Mouse (Mus musculus) lung, postnatal 4 days (tissue): ENCODE measurements around the gene Cbx1.

ENCODE experiments used
- DNase-seq, 2 experiments: peaks; one replicate each; pipeline ENCODE4 v3.0.0; 2021

The Cbx1 gene

GRCm38 (mm10) chr11:96816979-96817378 is 28.1 kb downstream of the Cbx1 start:
- DNase-seq: no peak

GRCm38 (mm10) chr11:96818128-96818710 is 29.3 kb downstream of the Cbx1 start:
- DNase-seq: no peak

GRCm38 (mm10) chr11:96821956-96822355 is 33.0 kb downstream of the Cbx1 start:
- DNase-seq: no peak

GRCm38 (mm10) chr11:96822675-96823470 is 33.9 kb downstream of the Cbx1 start:
- DNase-seq: peak; percentile 29 to 31

- no peak for DNase-seq
Observed at GRCm38 (mm10) chr11:96823471-96823837, 34.5 kb downstream of the Cbx1 start.

- peak; percentile 87 to 90 for DNase-seq
Observed at GRCm38 (mm10) chr11:96823880-96824782, 35.2 kb downstream of the Cbx1 start.

- peak; percentile 77 to 87 for DNase-seq
Observed at GRCm38 (mm10) chr11:96824783-96825495, 36.0 kb downstream of the Cbx1 start.

- peak in 1 of 2 experiments; percentile 28 for DNase-seq
Observed at GRCm38 (mm10) chr11:96826481-96826880, 37.6 kb downstream of the Cbx1 start.

GRCm38 (mm10) chr11:96827062-96827581 is 38.2 kb downstream of the Cbx1 start:
- DNase-seq: peak in 1 of 2 experiments; percentile 29

GRCm38 (mm10) chr11:96827917-96828316 is 39.0 kb downstream of the Cbx1 start:
- no peak for DNase-seq

GRCm38 (mm10) chr11:96828881-96829280 is 40.0 kb downstream of the Cbx1 start:
- DNase-seq: no peak

- peak; percentile 94 for DNase-seq
Observed at GRCm38 (mm10) chr11:96829403-96829812, 40.5 kb downstream of the Cbx1 start.

- peak; percentile 98 to 99 for DNase-seq
Observed at GRCm38 (mm10) chr11:96829813-96830538, 41.0 kb downstream of the Cbx1 start, which contains the start of gene Nfe2l1. Gene Nfe2l1, minus strand, starts transcription at chr11:96829968.

- no peak for DNase-seq
Observed at GRCm38 (mm10) chr11:96830539-96831216, 41.8 kb downstream of the Cbx1 start.

GRCm38 (mm10) chr11:96831516-96831915 is 42.6 kb downstream of the Cbx1 start:
- DNase-seq: no peak

- no peak for DNase-seq
Observed at GRCm38 (mm10) chr11:96832541-96832940, 43.6 kb downstream of the Cbx1 start.

GRCm38 (mm10) chr11:96832973-96833372 is 44.0 kb downstream of the Cbx1 start:
- DNase-seq: no peak

- DNase-seq: no peak
Observed at GRCm38 (mm10) chr11:96834127-96834526, 45.2 kb downstream of the Cbx1 start.

- DNase-seq: no peak
Observed at GRCm38 (mm10) chr11:96837298-96837697, 48.4 kb downstream of the Cbx1 start.

- no peak for DNase-seq
Observed at GRCm38 (mm10) chr11:96838341-96838740, 49.4 kb downstream of the Cbx1 start.

GRCm38 (mm10) chr11:96839428-96839827 is 50.5 kb downstream of the Cbx1 start:
- no peak for DNase-seq
